Mouse (Mus musculus): ENCODE results near the gene Nxpe4. TPM values are rescaled to one million over a fixed set of nuclear protein-coding genes. Genes with fewer than 3 reads are reported as not detected.

Gene Nxpe4
- polyA plus RNA-seq, 1 experiment from 2014 or later, result 8.9 TPM

DNA sequence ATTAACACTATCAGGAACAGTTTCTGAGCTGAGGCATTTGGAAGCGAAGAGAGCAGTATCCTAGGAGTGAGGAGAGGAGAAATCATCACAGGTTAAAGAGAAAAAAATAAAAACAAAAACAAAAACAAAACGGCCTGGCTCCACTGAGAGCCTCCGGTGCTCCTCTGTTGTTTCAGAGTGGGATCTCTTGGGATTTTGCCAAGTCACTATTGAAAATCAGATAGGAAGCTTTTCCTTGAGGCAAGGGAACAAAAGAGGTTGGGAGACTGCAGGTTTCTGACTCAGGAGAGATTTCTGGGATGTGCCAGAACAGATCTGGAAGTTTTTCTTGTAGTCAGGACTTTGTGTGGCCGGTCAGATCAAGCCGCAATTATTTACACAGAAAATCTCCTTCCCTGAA lies 177.7 kb downstream of the Nxpe4 start:
- Histone ChIP-seq H3K9ac (no peak overlapping the region), H3K4me2 (replicated peaks) (no peak overlapping the region), H3K9me3 (ENCODE audit: control insufficient read depth, low read length) (no peaks in the 10 kb centered on the region), H3K27ac (no peak overlapping the region), H3K4me1 (replicated peaks; ENCODE audit: control insufficient read depth, insufficient read depth, low read length) (0 out of 2 replicates have a peak, but pooled peaks cover 6% of the 10 kb centered on the region), H3K27me3 (ENCODE audit: control insufficient read depth, insufficient read depth, low read length) (no peaks in the 10 kb centered on the region), H3K4me3 (replicated peaks; ENCODE audit: low read length) (no peak overlapping the region), H3K36me3 (replicated peaks; ENCODE audit: control insufficient read depth, insufficient read depth) (no peaks in the 10 kb centered on the region)
- WGBS, result 66% methylated on average over 5 of the region's 5 CpGs
- ATAC-seq (ENCODE audit: low FRiP score) (no peak), DNase-seq (ENCODE audit: low spot score) (no peak)

DNA sequence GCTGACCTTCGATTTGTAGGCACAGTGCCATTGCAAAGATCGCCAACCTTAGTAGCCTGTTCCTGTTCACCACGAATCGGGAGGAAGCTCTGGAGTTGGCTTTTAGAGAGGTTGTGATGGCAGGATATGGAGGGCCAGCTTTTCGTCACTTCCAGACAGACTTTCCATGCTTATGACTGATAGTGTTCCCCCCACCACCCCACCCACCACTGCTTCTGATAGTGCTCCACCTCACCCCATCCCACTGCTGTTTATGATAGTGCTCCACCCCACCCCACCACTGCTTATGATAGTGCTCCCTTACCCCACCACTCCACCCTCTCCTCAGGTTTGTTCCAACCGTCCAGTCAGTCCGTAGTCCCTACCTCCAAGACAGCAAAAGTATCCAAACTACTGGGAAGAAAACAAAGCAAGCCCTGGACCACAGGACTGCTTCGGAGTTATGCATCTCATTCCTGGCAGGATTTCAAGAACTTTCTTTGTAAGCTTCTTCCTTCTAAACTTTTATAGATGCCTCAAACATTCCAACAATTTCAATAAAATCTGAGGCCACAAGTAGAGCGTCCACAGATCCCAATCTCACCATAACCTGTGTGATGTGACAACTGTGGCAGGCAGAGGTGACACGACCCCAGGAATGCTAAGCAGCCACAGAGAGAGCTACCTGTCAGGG lies 179.0 kb downstream of the Nxpe4 start:
- no peak for DNase-seq (ENCODE audit: low spot score)
- no peak for ATAC-seq (ENCODE audit: low FRiP score)
- Histone ChIP-seq H3K4me2 (replicated peaks) (no peak overlapping the region), H3K9me3 (ENCODE audit: control insufficient read depth, low read length) (no peaks in the 10 kb centered on the region), H3K27ac (no peak overlapping the region), H3K36me3 (replicated peaks; ENCODE audit: control insufficient read depth, insufficient read depth) (no peaks in the 10 kb centered on the region), H3K27me3 (ENCODE audit: control insufficient read depth, insufficient read depth, low read length) (no peaks in the 10 kb centered on the region), H3K4me1 (replicated peaks; ENCODE audit: control insufficient read depth, insufficient read depth, low read length) (0 out of 2 replicates have a peak, but pooled peaks cover 6% of the 10 kb centered on the region), H3K4me3 (replicated peaks; ENCODE audit: low read length) (no peak overlapping the region), H3K9ac (no peak overlapping the region)
- WGBS, result 85% methylated on average over 10 of the region's 10 CpGs

- Histone ChIP-seq H3K27me3 (ENCODE audit: control insufficient read depth, insufficient read depth, low read length) (no peaks in the 10 kb centered on the region), H3K36me3 (replicated peaks; ENCODE audit: control insufficient read depth, insufficient read depth) (no peaks in the 10 kb centered on the region), H3K4me3 (replicated peaks; ENCODE audit: low read length) (no peak overlapping the region), H3K27ac (no peak overlapping the region), H3K4me1 (replicated peaks; ENCODE audit: control insufficient read depth, insufficient read depth, low read length) (no peaks in the 10 kb centered on the region), H3K9me3 (ENCODE audit: control insufficient read depth, low read length) (no peaks in the 10 kb centered on the region), H3K4me2 (replicated peaks) (no peak overlapping the region), H3K9ac (no peak overlapping the region)
- ATAC-seq (ENCODE audit: low FRiP score), result no peak
- DNase-seq (ENCODE audit: low spot score), result no peak
- 88% methylated on average over 9 of the region's 9 CpGs for WGBS
Observed at GRCm38 (mm10) chr9:48345456-48345855, 183.6 kb downstream of the Nxpe4 start.

GRCm38 (mm10) chr9:48345866-48346265 lies 184.0 kb downstream of the Nxpe4 start:
- Histone ChIP-seq H3K9ac (no peak overlapping the region), H3K4me3 (replicated peaks; ENCODE audit: low read length) (no peak overlapping the region), H3K27me3 (ENCODE audit: control insufficient read depth, insufficient read depth, low read length) (no peaks in the 10 kb centered on the region), H3K36me3 (replicated peaks; ENCODE audit: control insufficient read depth, insufficient read depth) (no peaks in the 10 kb centered on the region), H3K9me3 (ENCODE audit: control insufficient read depth, low read length) (no peaks in the 10 kb centered on the region), H3K27ac (no peak overlapping the region), H3K4me2 (replicated peaks) (no peak overlapping the region), H3K4me1 (replicated peaks; ENCODE audit: control insufficient read depth, insufficient read depth, low read length) (no peaks in the 10 kb centered on the region)
- ATAC-seq (ENCODE audit: low FRiP score) (no peak), DNase-seq (ENCODE audit: low spot score) (no peak)
- 89% methylated on average over 3 of the region's 3 CpGs for WGBS

DNA sequence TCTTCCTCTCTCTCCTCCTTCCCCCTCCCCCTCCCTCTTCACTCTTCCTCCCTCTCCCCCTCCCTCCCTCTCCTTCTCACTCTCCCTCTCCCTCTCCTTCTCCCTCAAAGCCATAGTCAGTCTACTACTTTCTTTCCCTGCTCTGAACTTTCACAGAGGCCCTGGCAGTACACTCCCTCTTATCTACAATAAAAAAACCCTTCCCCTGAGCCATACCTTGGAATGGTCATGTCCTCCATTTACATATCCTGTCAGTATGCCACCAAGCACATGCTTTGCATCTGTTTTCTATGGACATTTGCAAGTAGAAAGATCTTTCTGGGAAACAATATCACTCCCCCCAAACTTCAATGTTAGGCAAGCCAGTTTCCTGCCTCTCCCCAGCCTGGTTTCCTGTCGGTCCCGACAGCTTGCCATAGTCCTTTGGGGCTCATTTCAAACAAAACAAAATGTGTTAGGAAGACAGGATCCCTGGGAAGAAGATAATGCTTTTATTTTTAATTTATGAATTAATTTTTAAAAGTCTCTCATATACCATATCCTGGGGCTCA lies 191.4 kb downstream of the Nxpe4 start, which contains the start of gene Nxpe2:
Gene Nxpe2 (minus strand): TSS at position 307 of the 551 bp plus-strand sequence.
- DNase-seq (ENCODE audit: low spot score), result no peak
- H3K27me3 ChIP-seq (ENCODE audit: control insufficient read depth, insufficient read depth, low read length), result no peaks in the 10 kb centered on the region
- H3K4me2 ChIP-seq (replicated peaks), result no peak within 1 kb of the TSS
- no peak for ATAC-seq (ENCODE audit: low FRiP score)
- no peaks in the 10 kb centered on the region for H3K4me1 ChIP-seq (replicated peaks; ENCODE audit: control insufficient read depth, insufficient read depth, low read length)
- no peaks in the 10 kb centered on the region for H3K36me3 ChIP-seq (replicated peaks; ENCODE audit: control insufficient read depth, insufficient read depth)
- no peak within 1 kb of the TSS; the same call in 1 of the 2 replicates for H3K27ac ChIP-seq
- no peak within 1 kb of the TSS for H3K9ac ChIP-seq
- H3K9me3 ChIP-seq (ENCODE audit: control insufficient read depth, low read length), result no peaks in the 10 kb centered on the region
- WGBS, result 59% methylated on average over 2 of the region's 2 CpGs
- H3K4me3 ChIP-seq (replicated peaks; ENCODE audit: low read length), result no peak within 1 kb of the TSS

- Histone ChIP-seq H3K9ac (no peak overlapping the region), H3K36me3 (replicated peaks; ENCODE audit: control insufficient read depth, insufficient read depth) (no peaks in the 10 kb centered on the region), H3K9me3 (ENCODE audit: control insufficient read depth, low read length) (no peaks in the 10 kb centered on the region), H3K27me3 (ENCODE audit: control insufficient read depth, insufficient read depth, low read length) (no peaks in the 10 kb centered on the region), H3K27ac (no peak overlapping the region), H3K4me1 (replicated peaks; ENCODE audit: control insufficient read depth, insufficient read depth, low read length) (no peaks in the 10 kb centered on the region), H3K4me3 (replicated peaks; ENCODE audit: low read length) (no peak overlapping the region), H3K4me2 (replicated peaks) (no peak overlapping the region)
- ATAC-seq (ENCODE audit: low FRiP score) (no peak), DNase-seq (ENCODE audit: low spot score) (no peak)
- 67% methylated on average over 4 of the region's 4 CpGs for WGBS
Observed at GRCm38 (mm10) chr9:48354122-48354521, 192.3 kb downstream of the Nxpe4 start.

DNA sequence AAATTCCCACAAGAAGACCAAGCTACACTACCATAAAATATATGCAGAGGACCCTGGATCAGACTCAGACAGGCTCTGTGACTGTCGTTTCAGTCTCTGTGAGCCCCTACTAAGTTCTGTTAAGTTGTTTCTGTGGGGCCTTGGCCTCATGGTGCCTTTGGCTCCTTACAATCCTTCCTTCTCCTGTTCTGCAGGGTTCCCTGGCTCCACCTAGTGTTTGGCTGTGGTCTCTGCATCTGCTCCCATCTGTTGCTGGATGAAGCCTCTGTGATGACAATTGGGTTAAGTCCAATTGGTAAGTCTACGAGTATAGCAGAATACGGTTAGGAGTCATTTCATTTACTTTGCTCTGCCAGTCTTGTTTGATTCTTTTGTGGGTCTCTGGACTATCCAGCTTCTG lies 193.0 kb downstream of the Nxpe4 start:
- Histone ChIP-seq H3K4me3 (replicated peaks; ENCODE audit: low read length) (no peak overlapping the region), H3K4me2 (replicated peaks) (no peak overlapping the region), H3K27me3 (ENCODE audit: control insufficient read depth, insufficient read depth, low read length) (no peaks in the 10 kb centered on the region), H3K4me1 (replicated peaks; ENCODE audit: control insufficient read depth, insufficient read depth, low read length) (no peaks in the 10 kb centered on the region), H3K27ac (no peak overlapping the region), H3K9me3 (ENCODE audit: control insufficient read depth, low read length) (no peaks in the 10 kb centered on the region), H3K9ac (no peak overlapping the region), H3K36me3 (replicated peaks; ENCODE audit: control insufficient read depth, insufficient read depth) (no peaks in the 10 kb centered on the region)
- DNase-seq (ENCODE audit: low spot score) (peak; percentile 74), ATAC-seq (ENCODE audit: low FRiP score) (no peak)
- WGBS, result 43% methylated on average over 3 of the region's 3 CpGs

- 93% methylated on average over 3 of the region's 3 CpGs for WGBS
- DNase-seq (ENCODE audit: low spot score), result no peak
Observed at GRCm38 (mm10) chr9:48357097-48357496, 195.3 kb downstream of the Nxpe4 start.

GRCm38 (mm10) chr9:48360826-48361225 lies 199.0 kb downstream of the Nxpe4 start:
- H3K36me3 ChIP-seq (replicated peaks; ENCODE audit: control insufficient read depth, insufficient read depth), result no peaks in the 10 kb centered on the region
- H3K4me2 ChIP-seq (replicated peaks), result no peak overlapping the region
- no peaks in the 10 kb centered on the region for H3K4me1 ChIP-seq (replicated peaks; ENCODE audit: control insufficient read depth, insufficient read depth, low read length)
- no peaks in the 10 kb centered on the region for H3K9me3 ChIP-seq (ENCODE audit: control insufficient read depth, low read length)
- ATAC-seq (ENCODE audit: low FRiP score) (no peak), DNase-seq (ENCODE audit: low spot score) (no peak)
- no peaks in the 10 kb centered on the region for H3K27me3 ChIP-seq (ENCODE audit: control insufficient read depth, insufficient read depth, low read length)
- no peak overlapping the region for H3K9ac ChIP-seq
- WGBS, result 71% methylated on average over 4 of the region's 4 CpGs
- H3K27ac ChIP-seq, result no peak overlapping the region
- H3K4me3 ChIP-seq (replicated peaks; ENCODE audit: low read length), result no peak overlapping the region

More at GRCm38 (mm10) chr9:48357097-48357496, 195.3 kb downstream of the Nxpe4 start:
- Histone ChIP-seq H3K27ac (no peak overlapping the region), H3K27me3 (ENCODE audit: control insufficient read depth, insufficient read depth, low read length) (no peaks in the 10 kb centered on the region), H3K4me2 (replicated peaks) (no peak overlapping the region), H3K4me1 (replicated peaks; ENCODE audit: control insufficient read depth, insufficient read depth, low read length) (no peaks in the 10 kb centered on the region), H3K36me3 (replicated peaks; ENCODE audit: control insufficient read depth, insufficient read depth) (no peaks in the 10 kb centered on the region), H3K9me3 (ENCODE audit: control insufficient read depth, low read length) (no peaks in the 10 kb centered on the region), H3K9ac (no peak overlapping the region), H3K4me3 (replicated peaks; ENCODE audit: low read length) (no peak overlapping the region)
- ATAC-seq (ENCODE audit: low FRiP score), result no peak

Measured in hindbrain, embryonic 14.5 days (tissue).